Mouse (Mus musculus) MEL (cell line): ENCODE results near the gene Gpcpd1. TPM values are rescaled to one million over a fixed set of nuclear protein-coding genes. Genes with fewer than 3 reads are reported as not detected.

ENCODE experiments used
- DNase-seq: peaks from one replicate; pipeline ENCODE4 v3.0.0; 2011; ENCODE audit warnings: low read depth, low spot score
- H3K27ac ChIP-seq: 2 replicates; pipeline ENCODE4 v1.5.1; 2012; ENCODE audit warnings: low read depth, mild to moderate bottlenecking, control low read depth, low read length, moderate library complexity; ENCODE audit not compliant: control insufficient read depth
- H3K27me3 ChIP-seq, 2 experiments: fragments of 150-350 bp in 1 of 2; sonication (generic) in 1 of 2; 2 replicates each; pipeline ENCODE4 v1.6.1; 2012; ENCODE audit warnings: low read length in 2 of 2, mild to moderate bottlenecking in 2 of 2, improper control_type of control experiment in 1 of 2, moderate library complexity in 1 of 2; ENCODE audit not compliant: insufficient read depth in 2 of 2, control insufficient read depth in 1 of 2
- H3K36me3 ChIP-seq, 2 experiments: 2 replicates each; pipeline ENCODE4 v1.6.1; 2012 to 2014; ENCODE audit warnings: low read length in 2 of 2, improper control_type of control experiment in 1 of 2, inconsistent platforms in 1 of 2, mild to moderate bottlenecking in 1 of 2; ENCODE audit not compliant: insufficient read depth in 2 of 2, control insufficient read depth in 1 of 2
- H3K4me1 ChIP-seq, 2 experiments: fragments of 150-350 bp in 1 of 2; sonication (generic) in 1 of 2; 2 replicates each; pipeline ENCODE4 v1.6.1; 2012; ENCODE audit warnings: low read length in 2 of 2, improper control_type of control experiment in 1 of 2, mild to moderate bottlenecking in 1 of 2; ENCODE audit not compliant: insufficient read depth in 2 of 2, control insufficient read depth in 1 of 2
- H3K4me3 ChIP-seq, 2 experiments: fragments of 150-350 bp in 1 of 2; sonication (generic) in 1 of 2; 2 replicates each; pipeline ENCODE4 v1.5.1; 2012; ENCODE audit warnings: low read depth in 2 of 2, low read length in 2 of 2, mild to moderate bottlenecking in 2 of 2, moderate library complexity in 2 of 2, control low read depth in 1 of 2, improper control_type of control experiment in 1 of 2; ENCODE audit not compliant: control insufficient read depth in 1 of 2, insufficient read depth in 1 of 2
- H3K79me2 ChIP-seq: 2 replicates; pipeline ENCODE4 v1.6.1; 2012; ENCODE audit warnings: mild to moderate bottlenecking, low read length, moderate library complexity; ENCODE audit not compliant: control insufficient read depth, poor library complexity, insufficient read depth
- H3K9ac ChIP-seq: 2 replicates; pipeline ENCODE4 v1.6.1; 2012; ENCODE audit warnings: low read depth, mild to moderate bottlenecking, control low read depth, low read length, moderate library complexity; ENCODE audit not compliant: control insufficient read depth, poor library complexity, severe bottlenecking
- H3K9me3 ChIP-seq: fragments of 150-350 bp; sonication (generic); replicated peaks from 2 replicates; pipeline ENCODE4 v1.6.1; 2012; ENCODE audit warnings: mild to moderate bottlenecking, low read length, improper control_type of control experiment, moderate library complexity; ENCODE audit not compliant: insufficient read depth
- CHD1 ChIP-seq: IDR thresholded peaks from 2 replicates; pipeline ENCODE4 v1.6.1; 2012; ENCODE audit warnings: low read depth, mild to moderate bottlenecking, inconsistent platforms, low read length, improper control_type of control experiment
- CHD2 ChIP-seq: IDR thresholded peaks from 2 replicates; pipeline ENCODE4 v1.6.1; 2011; ENCODE audit warnings: low read length, improper control_type of control experiment
- CTCF ChIP-seq, 3 experiments: IDR thresholded peaks in 2 of 3; conservative IDR thresholded peaks in 1 of 3; 2 replicates each; pipeline ENCODE4 v1.5.1; 2011 to 2012; ENCODE audit warnings: low read length in 3 of 3, low read depth in 2 of 3, mild to moderate bottlenecking in 2 of 3, improper control_type of control experiment in 1 of 3, inconsistent platforms in 1 of 3, mixed read lengths in 1 of 3, moderate library complexity in 1 of 3; ENCODE audit not compliant: control insufficient read depth in 1 of 3, insufficient read depth in 1 of 3, poor library complexity in 1 of 3, severe bottlenecking in 1 of 3
- E2F4 ChIP-seq: IDR thresholded peaks from 2 replicates; pipeline ENCODE4 v1.6.1; 2011; ENCODE audit warnings: low read depth, low read length, improper control_type of control experiment, borderline replicate concordance
- ELF1 ChIP-seq: IDR thresholded peaks from 2 replicates; pipeline ENCODE4 v1.6.1; 2014; ENCODE audit warnings: low read depth, mild to moderate bottlenecking, inconsistent platforms, low read length, improper control_type of control experiment, moderate library complexity
- EP300 ChIP-seq, 2 experiments: IDR thresholded peaks; 2 replicates each; pipeline ENCODE4 v1.6.1; 2011; ENCODE audit warnings: improper control_type of control experiment in 2 of 2, low read length in 2 of 2, low read depth in 1 of 2, mild to moderate bottlenecking in 1 of 2
- ETS1 ChIP-seq: IDR thresholded peaks from 2 replicates; pipeline ENCODE4 v1.6.1; 2012; ENCODE audit warnings: low read depth, mild to moderate bottlenecking, inconsistent platforms, low read length, improper control_type of control experiment, moderate library complexity
- GATA1 ChIP-seq: IDR thresholded peaks from 2 replicates; pipeline ENCODE4 v1.6.1; 2011; ENCODE audit warnings: low read depth, low read length, improper control_type of control experiment
- MAFK ChIP-seq: IDR thresholded peaks from 2 replicates; pipeline ENCODE4 v1.6.1; 2011; ENCODE audit warnings: low read depth, mild to moderate bottlenecking, low read length, improper control_type of control experiment, borderline replicate concordance
- MAX ChIP-seq: IDR thresholded peaks from 2 replicates; pipeline ENCODE4 v1.6.1; 2011; ENCODE audit warnings: low read length, improper control_type of control experiment
- MAZ ChIP-seq: IDR thresholded peaks from 2 replicates; pipeline ENCODE4 v1.6.1; 2012; ENCODE audit warnings: low read depth, mild to moderate bottlenecking, inconsistent platforms, low read length, improper control_type of control experiment
- MEF2A ChIP-seq: IDR thresholded peaks from 2 replicates; pipeline ENCODE4 v1.6.1; 2014; ENCODE audit warnings: low read depth, mild to moderate bottlenecking, inconsistent platforms, low read length, improper control_type of control experiment; ENCODE audit not compliant: poor library complexity, insufficient replicate concordance, severe bottlenecking; ENCODE audit errors: extremely low read depth
- MXI1 ChIP-seq: IDR thresholded peaks from 2 replicates; pipeline ENCODE4 v1.6.1; 2011; ENCODE audit warnings: mild to moderate bottlenecking, low read depth, low read length, improper control_type of control experiment
- MYB ChIP-seq: IDR thresholded peaks from 2 replicates; pipeline ENCODE4 v1.6.1; 2011; ENCODE audit warnings: mild to moderate bottlenecking, low read depth, low read length, improper control_type of control experiment
- MYC ChIP-seq: IDR thresholded peaks from 2 replicates; pipeline ENCODE4 v1.6.1; 2011; ENCODE audit warnings: low read depth, mild to moderate bottlenecking, low read length, improper control_type of control experiment, moderate library complexity
- POLR2AphosphoS2 ChIP-seq: IDR thresholded peaks from 2 replicates; pipeline ENCODE4 v1.6.1; 2011; ENCODE audit warnings: low read length, improper control_type of control experiment
- POLR2AphosphoS5 ChIP-seq: IDR thresholded peaks from 2 replicates; pipeline ENCODE4 v1.6.1; 2012; ENCODE audit warnings: low read depth, borderline replicate concordance, mild to moderate bottlenecking, inconsistent platforms, low read length, moderate library complexity, mixed read lengths
- RCOR1 ChIP-seq: IDR thresholded peaks from 2 replicates; pipeline ENCODE4 v1.6.1; 2012; ENCODE audit warnings: low read depth, mild to moderate bottlenecking, inconsistent platforms, low read length, improper control_type of control experiment
- SIN3A ChIP-seq: IDR thresholded peaks from 2 replicates; pipeline ENCODE4 v1.6.1; 2012; ENCODE audit warnings: low read length, improper control_type of control experiment, inconsistent platforms
- TAL1 ChIP-seq: IDR thresholded peaks from 2 replicates; pipeline ENCODE4 v1.6.1; 2012; ENCODE audit warnings: mild to moderate bottlenecking, inconsistent platforms, low read length, moderate library complexity, mixed read lengths
- TCF12 ChIP-seq: IDR thresholded peaks from 2 replicates; pipeline ENCODE4 v1.6.1; 2014; ENCODE audit warnings: low read depth, mild to moderate bottlenecking, inconsistent platforms, low read length, improper control_type of control experiment, moderate library complexity
- UBTF ChIP-seq: IDR thresholded peaks from 2 replicates; pipeline ENCODE4 v1.6.1; 2012; ENCODE audit warnings: low read depth, mild to moderate bottlenecking, inconsistent platforms, low read length, improper control_type of control experiment, moderate library complexity, borderline replicate concordance; ENCODE audit not compliant: insufficient read depth
- USF1 ChIP-seq: IDR thresholded peaks from 2 replicates; pipeline ENCODE4 v1.6.1; 2014; ENCODE audit warnings: low read depth, mild to moderate bottlenecking, inconsistent platforms, low read length, improper control_type of control experiment, moderate library complexity
- USF2 ChIP-seq, 2 experiments: IDR thresholded peaks; 2 replicates each; pipeline ENCODE4 v1.6.1; 2011 to 2012; ENCODE audit warnings: improper control_type of control experiment in 2 of 2, low read length in 2 of 2, borderline replicate concordance in 1 of 2, inconsistent platforms in 1 of 2, low read depth in 1 of 2, mild to moderate bottlenecking in 1 of 2; ENCODE audit not compliant: insufficient read depth in 1 of 2
- ZKSCAN1 ChIP-seq: IDR thresholded peaks from 2 replicates; pipeline ENCODE4 v1.6.1; 2012; ENCODE audit warnings: low read depth, mild to moderate bottlenecking, inconsistent platforms, low read length, improper control_type of control experiment, moderate library complexity
- ZMIZ1 ChIP-seq: IDR thresholded peaks from 2 replicates; pipeline ENCODE4 v1.6.1; 2012; ENCODE audit warnings: low read depth, mild to moderate bottlenecking, inconsistent platforms, low read length, improper control_type of control experiment, moderate library complexity
- ZNF384 ChIP-seq: IDR thresholded peaks from 2 replicates; pipeline ENCODE4 v1.6.1; 2012; ENCODE audit warnings: low read depth, mild to moderate bottlenecking, inconsistent platforms, low read length, improper control_type of control experiment
- polyA plus RNA-seq, 2 experiments: library from polyadenylated mRNA; stranded (reverse) in 1 of 2; unstranded in 1 of 2; fragments of >175 nt in 1 of 2; fragments of >200 nt in 1 of 2; gene quantifications; 2 replicates each; pipeline versions ENCODE4 v1.2.1 to v1.2.4; 2012; ENCODE audit warnings: low replicate concordance in 2 of 2, low read depth in 1 of 2; ENCODE audit not compliant: insufficient read length in 2 of 2, insufficient read depth in 1 of 2, missing spikeins in 1 of 2
- total RNA-seq: library from RNA; depleted of rRNA; stranded (reverse); fragments of 300-350 nt; gene quantifications from 2 replicates; pipeline ENCODE4 v1.2.3, GENCODE M21; 2012

Gpcpd1 gene
- total and polyA plus RNA-seq, 3 experiments, result 2.9 to 4.5 TPM; not detected in 1

DNA sequence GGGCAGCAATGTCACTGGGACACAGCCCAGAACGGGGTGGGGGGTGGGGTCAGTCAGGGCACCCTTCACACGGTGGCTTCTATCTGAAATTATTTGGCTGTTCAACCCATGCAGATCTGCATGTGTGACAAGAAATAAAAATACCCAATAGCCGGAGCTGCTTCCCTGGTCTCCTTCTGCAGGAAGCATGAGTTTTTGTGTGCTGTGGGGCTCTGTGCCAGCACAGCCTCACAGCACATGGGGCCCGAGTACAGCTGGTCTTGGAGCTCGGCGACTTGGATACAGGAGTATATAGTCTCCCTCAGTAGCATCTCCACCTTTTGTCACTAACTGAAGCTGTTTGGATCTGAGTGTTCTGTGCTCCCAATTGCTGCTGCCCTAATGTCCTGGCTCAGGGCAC lies 73.2 kb downstream of the Gpcpd1 start:
- H3K9ac ChIP-seq, result peak overlapping the region; percentile 55
- no peaks in the 10 kb centered on the region for H3K9me3 ChIP-seq
- H3K27me3 ChIP-seq, result no peaks in the 10 kb centered on the region
- H3K79me2 ChIP-seq, result no peaks in the 10 kb centered on the region
- H3K27ac ChIP-seq, result peak overlapping the region; percentile 95
- TF ChIP-seq MYB, result no peak
- TF ChIP-seq ZKSCAN1, result no peak
- TF ChIP-seq E2F4, result no peak
- no peak for TF ChIP-seq EP300 (IDR thresholded peaks at IDR 0.05; ENCODE audit: low read depth in 1 of 2, low read length in 2 of 2)
- TF ChIP-seq MXI1, result peak; percentile 78
- TF ChIP-seq GATA1, result no peak
- no peak for TF ChIP-seq CTCF (IDR thresholded peaks at IDR 0.05 in 2 of 3, conservative IDR thresholded peaks at IDR 0.05 in 1 of 3; ENCODE audit: control insufficient read depth in 1 of 3, insufficient read depth in 1 of 3, low read depth in 2 of 3, low read length in 3 of 3, poor library complexity in 1 of 3, severe bottlenecking in 1 of 3)
- TF ChIP-seq MAX, result peak; percentile 54; the same call in 1 of the 2 replicates
- peak; percentile 36; the same call in 1 of the 2 replicates for TF ChIP-seq ETS1
- no peak for TF ChIP-seq UBTF
- TF ChIP-seq MEF2A, result no peak
- TF ChIP-seq TAL1, result no peak
- peak; percentile 44; the same call in 1 of the 2 replicates for TF ChIP-seq MYC
- TF ChIP-seq ZNF384, result no peak
- TF ChIP-seq RCOR1, result no peak
- TF ChIP-seq CHD1, result 0 out of 2 replicates have a peak, but pooled peaks have one; percentile 25
- TF ChIP-seq ELF1, result no peak
- TF ChIP-seq ZMIZ1, result no peak
- H3K4me3 ChIP-seq, result peak overlapping the region; percentile 43 to 63
- H3K36me3 ChIP-seq, result peaks cover 0 to 7% of the 10 kb centered on the region in 2 experiments; a peak in 2 of 4 replicates
- DNase-seq, result peak; percentile 62
- H3K4me1 ChIP-seq, result peaks cover 0 to 29% of the 10 kb centered on the region in 2 experiments; a peak in 3 of 4 replicates

GRCm38 (mm10) chr2:132513371-132514181 lies 74.0 kb downstream of the Gpcpd1 start:
- peaks cover 0 to 7% of the 10 kb centered on the region in 2 experiments; a peak in 2 of 4 replicates for H3K36me3 ChIP-seq
- H3K9ac ChIP-seq, result peak overlapping the region; percentile 55
- peaks cover 0 to 25% of the 10 kb centered on the region in 2 experiments; a peak in 3 of 4 replicates for H3K4me1 ChIP-seq
- H3K27me3 ChIP-seq, result no peaks in the 10 kb centered on the region
- no peaks in the 10 kb centered on the region for H3K9me3 ChIP-seq
- peak overlapping the region; percentile 43 to 63 for H3K4me3 ChIP-seq
- no peaks in the 10 kb centered on the region for H3K79me2 ChIP-seq
- peak overlapping the region; percentile 95 for H3K27ac ChIP-seq
- peak; percentile 66 for DNase-seq
- no peak for TF ChIP-seq MYB
- no peak for TF ChIP-seq RCOR1
- no peak for TF ChIP-seq POLR2AphosphoS2
- no peak for TF ChIP-seq TAL1
- no peak for TF ChIP-seq GATA1
- no peak for TF ChIP-seq POLR2AphosphoS5
- no peak for TF ChIP-seq MAX
- no peak for TF ChIP-seq CHD1
- 0 out of 2 replicates have a peak, but pooled peaks have one; percentile 1 for TF ChIP-seq MXI1
- TF ChIP-seq MYC, result no peak
- no peak for TF ChIP-seq MAZ
- TF ChIP-seq USF2 (IDR thresholded peaks at IDR 0.05; ENCODE audit: borderline replicate concordance in 1 of 2, insufficient read depth in 1 of 2, low read depth in 1 of 2, low read length in 2 of 2), result no peak
- no peak for TF ChIP-seq UBTF
- TF ChIP-seq MAFK, result no peak
- peak; percentile 5; the same call in 1 of the 2 replicates for TF ChIP-seq SIN3A
- TF ChIP-seq ZNF384, result peak; percentile 22; the same call in 1 of the 2 replicates
- TF ChIP-seq USF1, result no peak
- no peak for TF ChIP-seq CHD2
- TF ChIP-seq TCF12, result no peak
